Mouse (Mus musculus): ENCODE results near the gene Pfkfb1.

Pfkfb1 gene

GRCm38 (mm10) chrX:150588023-150588764, at the start of gene Pfkfb1:
Gene Pfkfb1 (plus strand): TSS chrX:150588229.
- DNase-seq, result peak; percentile 62

- no peak for DNase-seq
These were observed 47.9 kb upstream of the Pfkfb1 start for GRCm38 (mm10) chrX:150540111-150540510.

- DNase-seq, result no peak
These were observed 46.3 kb upstream of the Pfkfb1 start for GRCm38 (mm10) chrX:150541684-150542083.

GRCm38 (mm10) chrX:150547239-150547638, 40.8 kb upstream of the Pfkfb1 start, which contains the start of gene Alas2:
Gene Alas2 (plus strand): TSS chrX:150547375.
- no peak for DNase-seq

GRCm38 (mm10) chrX:150549639-150550038, 38.4 kb upstream of the Pfkfb1 start:
- no peak for DNase-seq

- DNase-seq, result no peak
These were observed 36.0 kb upstream of the Pfkfb1 start for GRCm38 (mm10) chrX:150551986-150552385.

GRCm38 (mm10) chrX:150554032-150554431, 34.0 kb upstream of the Pfkfb1 start:
- DNase-seq, result no peak

GRCm38 (mm10) chrX:150564644-150565357, 23.2 kb upstream of the Pfkfb1 start:
- DNase-seq, result no peak

- DNase-seq, result no peak
These were observed 6.1 kb upstream of the Pfkfb1 start for GRCm38 (mm10) chrX:150581921-150582320.

GRCm38 (mm10) chrX:150585116-150585515, 2.9 kb upstream of the Pfkfb1 start:
- DNase-seq, result no peak

- no peak for DNase-seq
These were observed 1.7 kb downstream of the Pfkfb1 start, which contains the start of gene Apex2 for GRCm38 (mm10) chrX:150589696-150590095. Gene Apex2 (minus strand): TSS chrX:150589868.

- DNase-seq, result no peak
These were observed 5.4 kb downstream of the Pfkfb1 start for GRCm38 (mm10) chrX:150593266-150594035.

- DNase-seq, result no peak
These were observed 6.1 kb downstream of the Pfkfb1 start for GRCm38 (mm10) chrX:150594176-150594575.

GRCm38 (mm10) chrX:150595016-150595760, 7.2 kb downstream of the Pfkfb1 start:
- no peak for DNase-seq

- no peak for DNase-seq
These were observed 10.9 kb downstream of the Pfkfb1 start for GRCm38 (mm10) chrX:150598882-150599281.

GRCm38 (mm10) chrX:150636421-150636820, 48.4 kb downstream of the Pfkfb1 start:
- no peak for DNase-seq

- DNase-seq, result peak; percentile 47
These were observed 68.3 kb downstream of the Pfkfb1 start for GRCm38 (mm10) chrX:150656122-150656907.

GRCm38 (mm10) chrX:150656908-150657796, 69.1 kb downstream of the Pfkfb1 start, which contains the start of gene Tro:
Gene Tro (minus strand): TSS chrX:150657583.
- peak; percentile 53 for DNase-seq

- no peak for DNase-seq
These were observed 69.7 kb downstream of the Pfkfb1 start for GRCm38 (mm10) chrX:150657797-150658118.

GRCm38 (mm10) chrX:150662809-150663208, 74.8 kb downstream of the Pfkfb1 start:
- DNase-seq, result no peak

GRCm38 (mm10) chrX:150677505-150677904, 89.5 kb downstream of the Pfkfb1 start:
- DNase-seq, result no peak

Data from cerebellum, adult 11 months (tissue).